Mouse (Mus musculus) C2C12 (cell line): Measurements from ENCODE around the gene Plekhb1.

Experiments
- CEBPB ChIP-seq: IDR thresholded peaks from one replicate; pipeline ENCODE4 v1.6.1; 2011; ENCODE audit warnings: low read depth, mild to moderate bottlenecking, control low read depth, moderate library complexity
- CTCF ChIP-seq: IDR thresholded peaks from one replicate; pipeline ENCODE4 v1.5.1; 2011; ENCODE audit not compliant: control insufficient read depth, insufficient read depth, insufficient read length
- FOSL1 ChIP-seq: IDR thresholded peaks from one replicate; pipeline ENCODE4 v1.8.0; 2011; ENCODE audit warnings: mild to moderate bottlenecking, low read length; ENCODE audit not compliant: poor library complexity, insufficient read depth, severe bottlenecking
- MAX ChIP-seq: IDR thresholded peaks from one replicate; pipeline ENCODE4 v1.6.1; 2011; ENCODE audit warnings: mild to moderate bottlenecking, control low read depth
- MYOG ChIP-seq: IDR thresholded peaks from one replicate; pipeline ENCODE4 v1.6.1; 2011; ENCODE audit not compliant: control insufficient read depth, insufficient read length; ENCODE audit errors: extremely low read depth
- USF1 ChIP-seq: IDR thresholded peaks from one replicate; pipeline ENCODE4 v1.6.1; 2011; ENCODE audit warnings: low read depth, mild to moderate bottlenecking, control low read depth, moderate library complexity

GRCm38 (mm10) chr7:100651011-100651410 is 11.2 kb downstream of the Plekhb1 start:
- no peak for TF ChIP-seq CTCF
- no peak for TF ChIP-seq CEBPB
- no peak for TF ChIP-seq FOSL1
- TF ChIP-seq MYOG, result no peak
- no peak for TF ChIP-seq MAX
- no peak for TF ChIP-seq USF1
